Mouse (Mus musculus): ENCODE measurements at regions not wholly inside any gene's neighbourhood (a gene's known extent, or its start where the extent isn't known, plus 50 kb on each side); places are given as distances from the start of the nearest gene placed in this dataset.

DNA sequence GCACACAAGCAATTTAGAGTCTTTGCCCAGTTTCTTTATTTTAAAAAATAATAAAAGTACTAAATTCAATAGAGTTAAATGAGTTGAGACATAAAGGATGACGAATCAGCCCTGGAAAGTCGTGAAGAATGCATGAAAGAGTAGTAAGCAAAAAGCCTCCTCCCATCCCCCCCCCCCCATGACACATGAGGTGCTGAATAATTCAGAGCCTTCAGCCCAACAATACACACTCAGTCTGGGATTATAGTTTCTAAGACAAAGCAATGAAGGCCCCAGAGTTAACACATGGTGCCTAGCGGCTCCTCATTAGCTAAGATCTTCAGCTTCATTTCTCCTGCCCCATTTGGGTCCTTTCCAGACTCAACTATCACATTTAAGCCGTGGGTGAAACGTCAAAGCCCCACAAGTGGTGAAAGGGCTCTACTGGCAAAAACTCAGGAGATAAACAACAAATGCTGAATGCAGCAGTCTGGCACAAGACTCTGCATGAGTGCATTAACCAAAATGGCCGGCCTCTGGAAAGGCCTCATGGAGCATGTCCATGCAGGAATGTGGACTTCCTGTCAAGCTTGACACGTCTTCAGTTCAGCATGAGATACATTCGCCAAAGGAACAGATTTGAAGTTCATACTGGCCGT is 560.9 kb upstream of the Gm26657 start:
- TF ChIP-seq CTCF (IDR thresholded peaks at IDR 0.05; ENCODE audit: low read depth) (no peak), EP300 (optimal IDR thresholded peaks at IDR 0.05) (no peak)

Measured in stomach, postnatal 0 days (tissue).